8 mouse cellular contexts compared by ENCODE assay signal in the genomic region with DNA sequence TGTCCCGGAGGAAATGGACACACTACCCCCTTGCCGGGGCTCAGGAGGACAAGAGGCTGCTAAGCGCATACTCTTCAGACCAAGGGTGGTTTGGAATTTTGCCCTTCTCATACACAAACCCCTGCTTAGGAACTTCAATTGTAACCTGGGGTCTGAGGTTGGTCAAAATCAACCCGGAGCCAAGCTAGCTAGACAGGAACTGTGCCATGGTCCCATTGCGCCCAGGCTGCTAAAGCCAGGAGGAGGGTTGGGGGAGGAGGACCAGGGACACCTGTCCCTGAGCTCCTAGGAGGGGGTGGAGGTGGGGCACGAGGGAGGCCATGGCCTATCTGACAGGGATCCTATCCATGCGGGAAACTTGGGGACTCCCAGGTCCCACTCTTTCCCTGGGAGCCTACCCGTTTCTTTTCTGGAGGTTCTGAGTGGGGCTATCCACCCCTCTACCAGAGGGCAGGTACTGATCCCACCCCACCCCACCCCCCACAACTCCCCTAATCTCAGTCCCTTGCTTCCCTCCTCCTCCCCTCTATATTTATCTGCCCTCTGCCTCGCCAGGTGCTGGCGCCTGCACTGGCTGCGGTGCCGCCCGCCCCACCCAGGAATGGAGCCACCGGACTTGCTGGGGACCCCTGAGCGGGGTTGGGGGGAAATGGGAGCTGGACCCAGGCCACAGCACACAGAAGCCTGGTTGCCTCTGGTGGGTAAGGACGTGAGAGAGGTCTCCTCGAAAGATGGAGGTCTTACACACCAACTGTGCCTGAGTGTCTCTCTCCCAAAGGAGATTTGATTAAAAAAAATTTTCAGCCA. TPM values are rescaled to one million over a fixed set of nuclear protein-coding genes. Genes with fewer than 3 reads are reported as not detected.
DNase-seq lines count a peak whose midpoint lies in the region; ATAC-seq lines count a peak whose summit lies in the region.

No protein-coding gene starts in this region.

- DNase-seq in adrenal gland, postnatal 25 days = peak; percentile 28
- no peak for DNase-seq in adrenal gland, postnatal 10 days
- DNase-seq in urinary bladder, adult 2 months (ENCODE audit: low spot score) = peak; percentile 42
- no peak for DNase-seq in urinary bladder, adult 18-20 months (ENCODE audit: low spot score in 2 of 2)
- no peak for DNase-seq in urinary bladder, postnatal 36 days (ENCODE audit: low spot score in 2 of 2)
- DNase-seq in right cerebral cortex, postnatal 36 days (ENCODE audit: low spot score in 2 of 2) = no peak

- peaks cover 36% of the 10 kb centered on the region for H3K36me3 ChIP-seq in limb, embryonic 15.5 days
- peaks cover 15% of the 10 kb centered on the region for H3K36me3 ChIP-seq in stomach, embryonic 16.5 days (ENCODE audit: control insufficient read depth, insufficient read depth, low read length)

- peak overlapping the region; percentile 73 for H3K4me3 ChIP-seq in limb, embryonic 15.5 days
- peak overlapping the region; percentile 85 for H3K4me3 ChIP-seq in stomach, embryonic 16.5 days (replicated peaks; ENCODE audit: low read length)

- WGBS in limb, embryonic 15.5 days = 15% methylated on average over 17 of the region's 17 CpGs
- WGBS in stomach, embryonic 16.5 days = 15% methylated on average over 17 of the region's 17 CpGs

- H3K4me2 ChIP-seq in limb, embryonic 15.5 days = peak overlapping the region; percentile 89
- peak overlapping the region; percentile 92 for H3K4me2 ChIP-seq in stomach, embryonic 16.5 days (ENCODE audit: low read depth, low read length)

- H3K27me3 ChIP-seq in limb, embryonic 15.5 days = peaks cover 67% of the 10 kb centered on the region
- no peaks in the 10 kb centered on the region; the same call in 1 of the 2 replicates for H3K27me3 ChIP-seq in stomach, embryonic 16.5 days (ENCODE audit: control insufficient read depth, insufficient read depth, low read length)

- no peaks in the 10 kb centered on the region for H3K9me3 ChIP-seq in limb, embryonic 15.5 days
- no peaks in the 10 kb centered on the region for H3K9me3 ChIP-seq in stomach, embryonic 16.5 days (replicated peaks; ENCODE audit: control insufficient read depth, low read length)

- ATAC-seq in limb, embryonic 15.5 days (ENCODE audit: insufficient number of reproducible peaks, low FRiP score, low TSS enrichment, low read depth) = no peak
- ATAC-seq in stomach, embryonic 16.5 days (ENCODE audit: insufficient read depth, low FRiP score) = no peak

- peaks cover 68% of the 10 kb centered on the region for H3K4me1 ChIP-seq in limb, embryonic 15.5 days
- peaks cover 41% of the 10 kb centered on the region for H3K4me1 ChIP-seq in stomach, embryonic 16.5 days (ENCODE audit: control insufficient read depth, insufficient read depth, low read length)

- H3K9ac ChIP-seq in limb, embryonic 15.5 days = peak overlapping the region; percentile 68
- H3K9ac ChIP-seq in stomach, embryonic 16.5 days (ENCODE audit: low read length) = peak overlapping the region; percentile 90

- H3K27ac ChIP-seq in limb, embryonic 15.5 days = no peak overlapping the region; the same call in 1 of the 2 replicates
- H3K27ac ChIP-seq in stomach, embryonic 16.5 days (ENCODE audit: low read length) = peak overlapping the region; percentile 91

RNA-seq across cellular contexts. Expression of a gene that starts 0.8 kb away (rescaled TPM):
- 6.6 and 9.1 TPM in 2 replicates for total RNA-seq in adrenal gland, postnatal 25 days (2021)
- total RNA-seq in adrenal gland, postnatal 10 days (2021) = 10 to 100 TPM; 12.1 to 15.9 TPM
- 4.2 and 5.8 TPM in 2 replicates for polyA plus RNA-seq in urinary bladder, adult 2 months (2012; rRNA removed)
- polyA plus RNA-seq in limb, embryonic 15.5 days (2015; fragmentation: Nextera tagmentation; extraction: Ambion mirVana) = 1.2 and 1.4 TPM in 2 replicates
- 2.3 and 2.6 TPM in 2 replicates for polyA plus RNA-seq in stomach, embryonic 16.5 days (2015; fragmentation: Nextera tagmentation; extraction: Ambion mirVana)

RNA-seq across cellular contexts. Expression of a gene that starts 1.6 kb away (rescaled TPM):
- total RNA-seq in adrenal gland, postnatal 25 days (2021) = 31.1 and 36.4 TPM in 2 replicates
- 10 to 100 TPM; 26.2 to 40.8 TPM for total RNA-seq in adrenal gland, postnatal 10 days (2021)
- polyA plus RNA-seq in urinary bladder, adult 2 months (2012; rRNA removed) = 33.9 and 35.6 TPM in 2 replicates
- 21.7 and 22.1 TPM in 2 replicates for polyA plus RNA-seq in limb, embryonic 15.5 days (2015; fragmentation: Nextera tagmentation; extraction: Ambion mirVana)
- 17.6 and 18.7 TPM in 2 replicates for polyA plus RNA-seq in stomach, embryonic 16.5 days (2015; fragmentation: Nextera tagmentation; extraction: Ambion mirVana)

RNA-seq across cellular contexts. Expression of a gene that starts 5.7 kb away (rescaled TPM):
- 0.18 TPM in 1 of 2 replicates, not detected in the other for total RNA-seq in adrenal gland, postnatal 25 days (2021)
- under 1 TPM; 0.78 to 1.00 TPM for total RNA-seq in adrenal gland, postnatal 10 days (2021)
- 0.19 and 0.21 TPM in 2 replicates for polyA plus RNA-seq in urinary bladder, adult 2 months (2012; rRNA removed)
- polyA plus RNA-seq in limb, embryonic 15.5 days (2015; fragmentation: Nextera tagmentation; extraction: Ambion mirVana) = 0.14 and 0.36 TPM in 2 replicates
- 0.26 and 0.43 TPM in 2 replicates for polyA plus RNA-seq in stomach, embryonic 16.5 days (2015; fragmentation: Nextera tagmentation; extraction: Ambion mirVana)

RNA-seq across cellular contexts. Expression of a gene that starts 13.8 kb away (rescaled TPM):
- 5.7 and 6.4 TPM in 2 replicates for total RNA-seq in adrenal gland, postnatal 25 days (2021)
- total RNA-seq in adrenal gland, postnatal 10 days (2021) = 1 to 10 TPM; 6.9 to 7.2 TPM
- polyA plus RNA-seq in urinary bladder, adult 2 months (2012; rRNA removed) = 3.3 and 5.0 TPM in 2 replicates
- 5.7 and 6.8 TPM in 2 replicates for polyA plus RNA-seq in limb, embryonic 15.5 days (2015; fragmentation: Nextera tagmentation; extraction: Ambion mirVana)
- 3.9 and 4.6 TPM in 2 replicates for polyA plus RNA-seq in stomach, embryonic 16.5 days (2015; fragmentation: Nextera tagmentation; extraction: Ambion mirVana)

RNA-seq across cellular contexts. Expression of a gene that starts 49.8 kb away (rescaled TPM):
- 42.1 and 50.1 TPM in 2 replicates for total RNA-seq in adrenal gland, postnatal 25 days (2021)
- total RNA-seq in adrenal gland, postnatal 10 days (2021) = 10 to 100 TPM; 42.6 to 44.6 TPM
- polyA plus RNA-seq in urinary bladder, adult 2 months (2012; rRNA removed) = 4.3 and 11.0 TPM in 2 replicates
- polyA plus RNA-seq in limb, embryonic 15.5 days (2015; fragmentation: Nextera tagmentation; extraction: Ambion mirVana) = 62.7 and 65.6 TPM in 2 replicates
- 63.0 and 63.5 TPM in 2 replicates for polyA plus RNA-seq in stomach, embryonic 16.5 days (2015; fragmentation: Nextera tagmentation; extraction: Ambion mirVana)

Comparison
In these comparisons a context has a peak if more than half of its experiments do, and no peak if none do; other contexts are left out.
1. DNase-seq: peak in adrenal gland, postnatal 25 days (single experiment) and urinary bladder, adult 2 months (single experiment); none in adrenal gland, postnatal 10 days (single experiment), urinary bladder, adult 18-20 months (0 of 2), urinary bladder, postnatal 36 days (0 of 2) and right cerebral cortex, postnatal 36 days (0 of 2).